ENCODE assay signal across 9 mouse cellular contexts in the genomic region with DNA sequence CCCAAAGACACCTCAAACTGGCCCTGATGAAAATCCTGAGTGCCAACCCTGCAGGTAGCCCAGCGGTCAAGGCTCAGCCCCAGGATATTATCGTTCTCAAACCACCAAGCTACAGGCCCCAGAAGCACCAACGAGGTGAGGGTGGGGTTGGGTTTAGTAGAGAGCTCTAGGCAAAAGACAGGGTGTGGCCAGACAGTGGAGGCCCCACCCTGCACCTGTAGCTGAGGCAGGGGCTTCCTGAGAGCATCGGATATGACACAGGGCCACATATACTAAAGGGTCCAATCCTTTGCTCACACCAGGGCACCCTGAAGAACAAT. TPM values are rescaled to one million over a fixed set of nuclear protein-coding genes. Genes with fewer than 3 reads are reported as not detected.
A peak's percentile ranks its signal among the peaks of the same experiment; 100 is the strongest.
DNase-seq lines count a peak whose midpoint lies in the region; ATAC-seq and TF ChIP-seq lines count a peak whose summit lies in the region.
"Had no signal": no experiment of that assay in that cellular context is flagged by ENCODE, and none has a peak within 500 bp of the region (broad histone marks: within the 10 kb centered on the region; RNA-seq: fewer than 3 reads in every experiment).

No protein-coding gene starts in this region.

- peaks cover 64 to 77% of the 10 kb centered on the region in 2 experiments for H3K4me1 ChIP-seq in heart, embryonic 14.5 days (ENCODE audit: control insufficient read depth in 2 of 2, insufficient read depth in 2 of 2, low read length in 2 of 2)
- H3K4me1 ChIP-seq in MEL (ENCODE audit: control insufficient read depth in 1 of 2, insufficient read depth in 2 of 2, low read length in 2 of 2) = peaks cover 10 to 32% of the 10 kb centered on the region in 2 experiments
- peaks cover 98% of the 10 kb centered on the region for H3K4me1 ChIP-seq in hindbrain, embryonic 15.5 days (replicated peaks)
- peaks cover 96% of the 10 kb centered on the region for H3K4me1 ChIP-seq in midbrain, embryonic 13.5 days (replicated peaks)

- H3K4me2 ChIP-seq in heart, embryonic 14.5 days (ENCODE audit: low read length) = peak overlapping the region; percentile 50
- H3K4me2 ChIP-seq in hindbrain, embryonic 15.5 days = peak overlapping the region; percentile 70
- H3K4me2 ChIP-seq in midbrain, embryonic 13.5 days (replicated peaks) = peak overlapping the region; percentile 90

- 36% methylated on average over 4 of the region's 4 CpGs for WGBS in heart, embryonic 14.5 days
- WGBS in hindbrain, embryonic 15.5 days = 24% methylated on average over 4 of the region's 4 CpGs
- WGBS in midbrain, embryonic 13.5 days = 15% methylated on average over 4 of the region's 4 CpGs

- TF ChIP-seq CTCF in MEL (IDR thresholded peaks at IDR 0.05 in 2 of 3, conservative IDR thresholded peaks at IDR 0.05 in 1 of 3; ENCODE audit: control insufficient read depth in 1 of 3, insufficient read depth in 1 of 3, low read depth in 2 of 3, low read length in 3 of 3, poor library complexity in 1 of 3, severe bottlenecking in 1 of 3) = no peak

- no peak for DNase-seq in heart, adult 11 months
- DNase-seq in MEL (ENCODE audit: low read depth, low spot score) = no peak
- DNase-seq in adrenal gland, postnatal 14 days = no peak
- no peak for DNase-seq in gastrocnemius, postnatal 14 days
- DNase-seq in urinary bladder, postnatal 14 days (ENCODE audit: low spot score) = no peak

- H3K27me3 ChIP-seq in heart, embryonic 14.5 days (ENCODE audit: control insufficient read depth, insufficient read depth, low read length) = no peaks in the 10 kb centered on the region
- no peaks in the 10 kb centered on the region for H3K27me3 ChIP-seq in MEL (ENCODE audit: control insufficient read depth in 1 of 2, insufficient read depth in 2 of 2, low read length in 2 of 2)
- H3K27me3 ChIP-seq in hindbrain, embryonic 15.5 days = no peaks in the 10 kb centered on the region
- no peaks in the 10 kb centered on the region for H3K27me3 ChIP-seq in midbrain, embryonic 13.5 days
- H3K27me3 ChIP-seq: Patski had no signal

- H3K27ac ChIP-seq in heart, embryonic 14.5 days (replicated peaks in 1 of 2; ENCODE audit: control insufficient read depth in 1 of 2, insufficient read depth in 1 of 2, low read depth in 2 of 2, low read length in 2 of 2) = peak overlapping the region; percentile 64 to 96
- peak overlapping the region; percentile 86 for H3K27ac ChIP-seq in MEL (ENCODE audit: control insufficient read depth, low read depth, low read length)
- H3K27ac ChIP-seq in hindbrain, embryonic 15.5 days (replicated peaks) = peak overlapping the region; percentile 89
- peak overlapping the region; percentile 98 for H3K27ac ChIP-seq in midbrain, embryonic 13.5 days

- no peak for TF ChIP-seq POLR2A in MEL (IDR thresholded peaks at IDR 0.05; ENCODE audit: control insufficient read depth in 1 of 2, insufficient read depth in 1 of 2, low read depth in 1 of 2, low read length in 2 of 2, poor library complexity in 1 of 2)

- no peak overlapping the region for H3K4me3 ChIP-seq in heart, embryonic 14.5 days (ENCODE audit: control insufficient read depth in 1 of 2, insufficient read depth in 1 of 2, low read depth in 1 of 2, low read length in 2 of 2)
- peak overlapping the region; percentile 17 to 36; a peak in 3 of 4 replicates for H3K4me3 ChIP-seq in MEL (ENCODE audit: control insufficient read depth in 1 of 2, insufficient read depth in 1 of 2, low read depth in 2 of 2, low read length in 2 of 2)
- no peak overlapping the region for H3K4me3 ChIP-seq in hindbrain, embryonic 15.5 days
- peak overlapping the region; percentile 25; the same call in 1 of the 2 replicates for H3K4me3 ChIP-seq in midbrain, embryonic 13.5 days (replicated peaks)

- H3K79me2 ChIP-seq in MEL (ENCODE audit: control insufficient read depth, insufficient read depth, low read length, poor library complexity) = peaks cover 62% of the 10 kb centered on the region

- ATAC-seq in heart, embryonic 14.5 days (ENCODE audit: insufficient number of reproducible peaks, insufficient read depth, low FRiP score, low read depth) = no peak
- no peak for ATAC-seq in hindbrain, embryonic 15.5 days (ENCODE audit: low FRiP score, low read depth)
- no peak for ATAC-seq in midbrain, embryonic 13.5 days
- ATAC-seq: Patski had no signal

- no peak for TF ChIP-seq EP300 in MEL (IDR thresholded peaks at IDR 0.05; ENCODE audit: low read depth in 1 of 2, low read length in 2 of 2)

- intact Hi-C loops in gastrocnemius, postnatal 14 days (cut with DNase I; ENCODE audit: low total_unique reads) = no loop called here

- peak overlapping the region; percentile 41 for H3K9ac ChIP-seq in heart, embryonic 14.5 days (ENCODE audit: low read length)
- peak overlapping the region; percentile 61 for H3K9ac ChIP-seq in MEL (ENCODE audit: control insufficient read depth, low read depth, low read length, poor library complexity, severe bottlenecking)
- peak overlapping the region; percentile 17 for H3K9ac ChIP-seq in hindbrain, embryonic 15.5 days
- H3K9ac ChIP-seq in midbrain, embryonic 13.5 days (replicated peaks) = peak overlapping the region; percentile 71

- H3K9me3 ChIP-seq in heart, embryonic 14.5 days (ENCODE audit: control insufficient read depth, low read length) = no peaks in the 10 kb centered on the region
- H3K9me3 ChIP-seq in MEL (replicated peaks; ENCODE audit: insufficient read depth, low read length) = no peaks in the 10 kb centered on the region
- H3K9me3 ChIP-seq in hindbrain, embryonic 15.5 days = no peaks in the 10 kb centered on the region
- no peaks in the 10 kb centered on the region for H3K9me3 ChIP-seq in midbrain, embryonic 13.5 days

- peaks cover 58% of the 10 kb centered on the region for H3K36me3 ChIP-seq in heart, embryonic 14.5 days (ENCODE audit: control insufficient read depth, insufficient read depth, low read length)
- peaks cover 0 to 22% of the 10 kb centered on the region in 2 experiments; a peak in 2 of 4 replicates for H3K36me3 ChIP-seq in MEL (ENCODE audit: control insufficient read depth in 1 of 2, insufficient read depth in 2 of 2, low read length in 2 of 2)
- H3K36me3 ChIP-seq in hindbrain, embryonic 15.5 days = no peaks in the 10 kb centered on the region
- H3K36me3 ChIP-seq in midbrain, embryonic 13.5 days = peaks cover 12% of the 10 kb centered on the region

- TF ChIP-seq RAD21 in MEL (IDR thresholded peaks at IDR 0.05; ENCODE audit: low read depth, low read length) = no peak

TF ChIP-seq in MEL, 35 proteins besides CTCF, POLR2A, EP300 and RAD21 (continues in another document):
- no peak for TF ChIP-seq ZMIZ1 (IDR thresholded peaks at IDR 0.05; ENCODE audit: low read depth, low read length)
- TF ChIP-seq MAFK (IDR thresholded peaks at IDR 0.05; ENCODE audit: borderline replicate concordance, low read depth, low read length) = no peak

RNA-seq across cellular contexts. Expression of a gene that starts 5.8 kb away (rescaled TPM):
- 379 and 410 TPM in 2 replicates for polyA plus RNA-seq in heart, embryonic 14.5 days (2014; fragmentation: Nextera tagmentation; extraction: Ambion mirVana)
- total RNA-seq in MEL (2012; rRNA removed) = 129 and 131 TPM in 2 replicates
- polyA plus RNA-seq in MEL (2012; ENCODE audit: insufficient read depth in 1 of 2, insufficient read length in 2 of 2, low read depth in 1 of 2, low replicate concordance in 2 of 2, missing spikeins in 1 of 2) = 100 to 1,000 TPM; 137 to 335 TPM
- polyA plus RNA-seq in hindbrain, embryonic 15.5 days (2015; fragmentation: Nextera tagmentation; extraction: Ambion mirVana) = 332 and 343 TPM in 2 replicates
- 399 and 416 TPM in 2 replicates for polyA plus RNA-seq in midbrain, embryonic 13.5 days (2015; fragmentation: Nextera tagmentation; extraction: Ambion mirVana)
- 249 and 284 TPM in 2 replicates for total RNA-seq in adrenal gland, postnatal 14 days (2021)
- total RNA-seq in gastrocnemius, postnatal 14 days (2021) = 100 to 1,000 TPM; 139 to 152 TPM

RNA-seq across cellular contexts. Expression of a gene that starts 20.3 kb away (rescaled TPM):
- 6.5 and 7.2 TPM in 2 replicates for polyA plus RNA-seq in heart, embryonic 14.5 days (2014; fragmentation: Nextera tagmentation; extraction: Ambion mirVana)
- 0.04 and 0.07 TPM in 2 replicates for total RNA-seq in MEL (2012; rRNA removed)
- polyA plus RNA-seq in MEL (2012; ENCODE audit: insufficient read depth in 1 of 2, insufficient read length in 2 of 2, low read depth in 1 of 2, low replicate concordance in 2 of 2, missing spikeins in 1 of 2) = under 1 TPM in 1 of 2 experiments, not detected in 1; 0.21 TPM
- polyA plus RNA-seq in hindbrain, embryonic 15.5 days (2015; fragmentation: Nextera tagmentation; extraction: Ambion mirVana) = 4.6 and 5.1 TPM in 2 replicates
- polyA plus RNA-seq in midbrain, embryonic 13.5 days (2015; fragmentation: Nextera tagmentation; extraction: Ambion mirVana) = 2.3 and 2.7 TPM in 2 replicates
- 8.3 and 8.7 TPM in 2 replicates for total RNA-seq in adrenal gland, postnatal 14 days (2021)
- total RNA-seq in gastrocnemius, postnatal 14 days (2021) = 10 to 100 TPM; 27.6 to 35.2 TPM

RNA-seq across cellular contexts. Expression of a gene that starts 40.0 kb away (rescaled TPM):
- polyA plus RNA-seq in heart, embryonic 14.5 days (2014; fragmentation: Nextera tagmentation; extraction: Ambion mirVana) = 2.7 TPM in 2 replicates
- total RNA-seq in MEL (2012; rRNA removed) = not detected in 2 replicates
- polyA plus RNA-seq in MEL (2012; ENCODE audit: insufficient read depth in 1 of 2, insufficient read length in 2 of 2, low read depth in 1 of 2, low replicate concordance in 2 of 2, missing spikeins in 1 of 2) = not detected
- polyA plus RNA-seq in hindbrain, embryonic 15.5 days (2015; fragmentation: Nextera tagmentation; extraction: Ambion mirVana) = 41.4 and 43.3 TPM in 2 replicates
- 18.7 and 22.0 TPM in 2 replicates for polyA plus RNA-seq in midbrain, embryonic 13.5 days (2015; fragmentation: Nextera tagmentation; extraction: Ambion mirVana)
- total RNA-seq in adrenal gland, postnatal 14 days (2021) = 4.9 and 85.2 TPM in 2 replicates
- 10 to 100 TPM; 29.8 to 57.1 TPM for total RNA-seq in gastrocnemius, postnatal 14 days (2021)

RNA-seq across cellular contexts. Expression of a gene that starts 41.9 kb away (rescaled TPM):
- polyA plus RNA-seq in heart, embryonic 14.5 days (2014; fragmentation: Nextera tagmentation; extraction: Ambion mirVana) = 44.6 and 45.7 TPM in 2 replicates
- 136 and 147 TPM in 2 replicates for total RNA-seq in MEL (2012; rRNA removed)
- polyA plus RNA-seq in MEL (2012; ENCODE audit: insufficient read depth in 1 of 2, insufficient read length in 2 of 2, low read depth in 1 of 2, low replicate concordance in 2 of 2, missing spikeins in 1 of 2) = 100 to 1,000 TPM in 1 of 2 experiments, not detected in 1; 292 TPM
- 16.3 and 17.3 TPM in 2 replicates for polyA plus RNA-seq in hindbrain, embryonic 15.5 days (2015; fragmentation: Nextera tagmentation; extraction: Ambion mirVana)
- polyA plus RNA-seq in midbrain, embryonic 13.5 days (2015; fragmentation: Nextera tagmentation; extraction: Ambion mirVana) = 13.5 and 14.7 TPM in 2 replicates
- 42.1 and 43.1 TPM in 2 replicates for total RNA-seq in adrenal gland, postnatal 14 days (2021)
- total RNA-seq in gastrocnemius, postnatal 14 days (2021) = 10 to 100 TPM; 33.5 to 42.7 TPM

RNA-seq across cellular contexts. Expression of a gene that starts 48.8 kb away (rescaled TPM):
- polyA plus RNA-seq in heart, embryonic 14.5 days (2014; fragmentation: Nextera tagmentation; extraction: Ambion mirVana) = 0.46 and 0.53 TPM in 2 replicates
- total RNA-seq in MEL (2012; rRNA removed) = 1.8 and 2.3 TPM in 2 replicates
- 1 to 10 TPM in 1 of 2 experiments, not detected in 1; 6.8 TPM for polyA plus RNA-seq in MEL (2012; ENCODE audit: insufficient read depth in 1 of 2, insufficient read length in 2 of 2, low read depth in 1 of 2, low replicate concordance in 2 of 2, missing spikeins in 1 of 2)
- 1.8 and 2.2 TPM in 2 replicates for polyA plus RNA-seq in hindbrain, embryonic 15.5 days (2015; fragmentation: Nextera tagmentation; extraction: Ambion mirVana)
- polyA plus RNA-seq in midbrain, embryonic 13.5 days (2015; fragmentation: Nextera tagmentation; extraction: Ambion mirVana) = 1.1 and 1.8 TPM in 2 replicates
- total RNA-seq in adrenal gland, postnatal 14 days (2021) = 1.4 and 1.6 TPM in 2 replicates
- under 1 TPM; 0.23 to 0.49 TPM for total RNA-seq in gastrocnemius, postnatal 14 days (2021)

Comparison
In these comparisons a context has a peak if more than half of its experiments do, and no peak if none do; other contexts are left out.
1. H3K4me3 ChIP-seq: peak in MEL (2 of 2) and midbrain, embryonic 13.5 days (single experiment); none in heart, embryonic 14.5 days (0 of 2) and hindbrain, embryonic 15.5 days (single experiment).
2. H3K9ac ChIP-seq: peak in every context shown above with its lines; median percentile 71 in midbrain, embryonic 13.5 days; 61 in MEL; 41 in heart, embryonic 14.5 days; 17 in hindbrain, embryonic 15.5 days.
3. Peak in every context shown above with its lines, with median percentiles within 50 percentile points of each other: H3K27ac ChIP-seq and H3K4me2 ChIP-seq.